Mouse (Mus musculus): ENCODE data around the gene Cep128. TPM values are rescaled to one million over a fixed set of nuclear protein-coding genes. Genes with fewer than 3 reads are reported as not detected.

Cep128 gene
- polyA plus RNA-seq, 2 experiments from 2014 or later, result 7.6 to 14.4 TPM

DNA sequence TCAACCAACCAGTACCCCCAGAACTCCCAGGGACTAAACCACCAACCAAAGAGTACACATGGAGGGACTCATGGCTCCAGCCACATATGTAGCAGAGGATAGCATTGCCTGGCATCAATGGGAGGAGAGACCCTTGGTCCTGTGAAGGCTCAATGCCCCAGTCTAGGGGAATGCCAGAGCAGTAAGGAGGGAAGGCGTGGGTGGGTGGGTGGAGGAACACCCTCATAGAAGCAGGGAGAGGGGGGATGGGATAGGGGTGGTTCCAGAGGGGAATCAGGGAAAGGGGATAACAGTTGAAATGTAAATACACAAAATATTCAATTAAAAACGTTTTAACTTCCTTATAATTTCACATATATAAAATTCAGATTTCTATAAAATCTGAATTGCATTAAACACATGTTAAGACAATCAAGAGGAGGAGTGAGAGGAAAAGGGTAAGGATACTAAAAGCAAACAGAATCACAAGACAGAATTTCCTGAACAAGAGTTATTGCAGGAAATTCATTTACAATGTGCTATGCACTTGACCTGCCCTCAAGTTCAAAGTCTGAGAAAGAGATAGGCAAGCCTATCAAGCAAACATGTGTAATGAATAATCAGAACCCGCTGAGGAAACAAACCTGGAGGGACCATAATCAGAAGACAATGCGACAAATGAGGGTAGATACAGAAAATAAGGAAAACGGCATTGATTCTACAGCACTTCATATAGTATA lies 207.2 kb downstream of the Cep128 start:
- ATAC-seq, result no peak

DNA sequence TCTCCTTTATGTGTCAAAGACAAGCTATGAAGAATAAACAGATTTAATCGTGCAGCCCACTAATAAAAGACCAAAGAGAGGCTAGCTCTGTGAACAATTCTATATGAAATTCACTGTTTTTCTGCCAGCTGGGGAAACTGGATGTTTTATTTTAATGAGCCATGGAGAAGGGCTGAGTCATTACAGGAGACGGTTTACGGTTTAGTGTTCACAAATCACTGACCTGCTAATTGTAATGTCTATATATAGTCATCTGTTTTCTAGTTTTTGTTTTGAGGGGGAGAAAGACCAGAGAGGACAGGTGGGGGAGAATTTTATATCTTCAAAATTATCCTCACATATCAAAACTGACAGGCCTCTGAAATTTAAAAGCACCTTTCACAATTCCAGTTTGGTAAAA lies 212.6 kb downstream of the Cep128 start:
- ATAC-seq, result no peak

GRCm38 (mm10) chr12:91161015-91161730 lies 223.0 kb downstream of the Cep128 start:
- no peak for ATAC-seq

DNA sequence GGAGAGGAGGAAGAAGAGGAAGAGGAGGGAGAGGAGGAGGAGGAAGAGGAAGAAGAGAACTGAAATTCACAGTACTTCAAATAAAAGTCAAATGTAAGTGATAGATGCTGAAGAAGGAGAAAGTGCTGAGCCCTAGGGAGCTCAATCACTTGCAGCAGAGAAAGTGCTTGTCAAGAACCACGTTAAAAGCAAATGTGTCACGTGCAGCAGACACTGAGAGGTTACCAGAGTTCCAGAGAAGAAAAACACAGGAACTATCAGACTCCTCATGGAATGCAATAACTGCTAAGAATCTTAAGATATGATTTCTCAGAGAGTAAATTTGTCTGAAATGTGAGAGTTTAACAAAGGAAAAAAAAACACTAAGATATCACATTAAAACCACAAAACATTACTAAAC lies 225.7 kb downstream of the Cep128 start:
- no peak for ATAC-seq

DNA sequence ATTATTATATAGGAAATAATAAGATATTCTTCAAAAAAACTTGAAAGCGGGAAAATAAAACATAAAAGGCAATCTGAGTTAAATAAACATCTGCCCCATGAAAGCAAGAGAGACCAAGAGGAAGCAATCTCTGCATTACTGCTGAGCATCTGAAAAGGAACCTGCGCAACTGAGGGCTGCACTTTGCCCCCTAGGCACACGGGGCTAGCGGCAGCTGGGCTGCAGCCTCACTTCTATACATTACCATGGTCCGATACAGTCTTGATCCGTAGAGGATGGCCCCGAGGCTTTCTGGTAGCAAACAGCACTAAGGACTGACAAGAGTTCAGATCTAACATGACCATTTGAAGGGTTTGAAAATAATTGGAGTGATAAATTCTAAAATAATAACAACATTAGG lies 230.2 kb downstream of the Cep128 start:
- no peak for ATAC-seq

- ATAC-seq, result no peak
Observed at GRCm38 (mm10) chr12:91149152-91149551, 235.1 kb downstream of the Cep128 start.

DNA sequence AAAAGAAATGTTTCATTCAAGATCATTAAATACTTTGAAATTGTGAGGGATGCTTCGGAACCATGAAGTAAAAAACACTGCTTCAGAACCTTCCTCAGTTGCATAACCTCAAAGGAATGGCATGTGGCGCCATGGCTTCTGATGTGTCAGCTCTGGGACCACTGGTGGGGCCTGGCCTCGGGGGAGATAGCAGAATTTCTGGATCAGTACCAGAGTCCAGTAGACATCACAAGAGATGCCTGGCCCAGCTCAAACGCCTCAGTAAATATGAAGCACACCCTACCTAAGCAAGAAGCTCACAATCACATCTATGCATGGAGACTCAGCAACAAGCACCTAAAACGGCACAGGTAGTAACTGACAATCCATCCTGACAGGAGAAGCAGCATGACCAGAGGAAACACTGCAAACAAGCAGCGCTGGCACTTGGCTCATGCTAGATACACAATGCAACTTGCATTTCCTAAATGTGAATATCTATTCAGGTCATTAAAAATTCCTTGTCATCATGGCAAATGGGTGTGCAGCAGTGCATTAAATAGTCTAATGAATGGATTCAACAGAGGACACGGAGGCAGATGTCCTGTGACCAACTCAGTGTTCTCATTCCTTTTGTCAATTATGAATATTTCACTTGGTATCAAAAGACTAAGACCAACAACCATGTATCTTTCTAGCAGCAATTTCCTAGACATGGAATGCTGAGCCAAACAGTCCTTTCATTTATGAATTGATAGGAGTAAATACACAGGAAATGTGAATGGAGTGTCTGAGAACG lies 249.3 kb downstream of the Cep128 start:
- no peak for ATAC-seq

DNA sequence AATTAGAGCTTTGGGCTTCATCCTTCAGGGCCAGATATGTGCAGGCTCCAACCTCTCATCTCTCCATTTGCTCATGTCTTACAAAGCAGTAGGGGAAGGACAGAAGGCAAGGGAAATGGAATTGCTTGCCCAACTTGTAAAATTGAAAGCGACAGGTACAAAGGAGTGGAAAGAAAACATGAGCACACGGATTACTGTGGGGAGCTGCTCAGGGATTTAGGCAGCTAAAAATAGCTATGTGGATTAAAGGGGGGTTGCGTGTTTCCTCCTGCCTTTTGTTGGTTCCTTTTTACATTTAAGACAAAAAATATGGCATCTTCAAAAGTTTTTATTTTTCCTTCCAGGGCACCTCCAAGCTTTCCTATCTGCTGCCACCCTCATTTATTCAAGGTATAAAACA lies 269.2 kb downstream of the Cep128 start:
- no peak for ATAC-seq

DNA sequence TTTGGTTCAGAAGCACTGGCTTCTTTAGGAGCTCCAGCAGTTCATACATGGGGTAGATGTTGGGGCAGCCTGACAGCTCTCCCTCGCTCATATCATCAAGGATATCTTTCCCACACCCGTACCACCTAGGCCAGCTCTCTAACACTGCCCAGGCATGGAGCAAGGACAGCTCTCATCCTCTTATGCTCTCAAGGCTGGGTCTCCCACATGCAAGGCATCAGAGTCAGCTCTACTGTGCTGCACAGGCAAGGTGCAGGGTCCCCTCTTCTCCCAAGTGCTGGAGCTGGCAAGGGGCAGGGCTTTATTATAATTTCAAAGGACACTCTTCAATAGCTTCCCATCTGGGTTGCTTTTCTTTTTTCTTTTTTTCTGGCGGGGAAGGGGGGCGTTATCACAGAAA lies 280.9 kb downstream of the Cep128 start:
- ATAC-seq, result no peak

DNA sequence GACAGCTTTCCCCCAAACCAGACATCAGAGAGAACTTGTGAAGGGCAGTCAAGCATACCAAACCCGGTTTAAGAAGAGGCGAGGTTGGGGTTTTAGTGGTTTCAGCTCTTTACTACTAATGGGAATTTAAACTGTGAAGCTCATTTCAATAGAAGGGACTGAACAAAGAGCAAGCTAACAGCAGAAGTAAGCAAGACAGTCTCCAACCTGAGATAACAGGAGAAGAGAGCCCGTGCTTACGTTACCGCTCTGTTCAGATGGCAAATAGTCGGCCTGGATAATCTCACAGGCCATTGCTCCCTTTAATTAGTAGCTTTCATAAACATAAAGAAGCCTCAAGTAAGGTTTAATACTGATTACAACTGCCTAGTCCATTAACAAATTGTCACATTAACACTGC lies 286.3 kb downstream of the Cep128 start:
- no peak for ATAC-seq

GRCm38 (mm10) chr12:91096197-91096596 lies 288.0 kb downstream of the Cep128 start:
- no peak for ATAC-seq

GRCm38 (mm10) chr12:91088271-91088670 lies 295.9 kb downstream of the Cep128 start:
- ATAC-seq, result peak; percentile 40

DNA sequence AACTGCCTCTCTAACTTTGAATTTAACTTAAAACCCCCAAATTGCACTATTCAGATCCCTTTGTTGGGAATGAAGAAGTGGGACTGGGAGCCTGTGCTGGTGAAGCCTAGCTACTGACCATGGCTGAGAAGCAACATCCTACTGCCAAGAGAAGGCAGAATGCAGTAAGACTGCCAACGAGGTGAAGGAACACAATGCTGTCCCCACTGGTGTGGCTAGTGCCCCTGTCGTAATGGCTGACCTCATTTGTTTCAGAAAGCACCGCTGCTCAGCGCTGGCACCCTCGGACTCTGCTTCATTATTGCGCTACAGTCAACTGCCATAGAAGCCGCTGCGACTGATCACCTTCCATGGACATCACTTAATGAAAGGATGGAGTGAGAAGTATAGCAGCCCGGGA lies 298.2 kb downstream of the Cep128 start:
- no peak for ATAC-seq

DNA sequence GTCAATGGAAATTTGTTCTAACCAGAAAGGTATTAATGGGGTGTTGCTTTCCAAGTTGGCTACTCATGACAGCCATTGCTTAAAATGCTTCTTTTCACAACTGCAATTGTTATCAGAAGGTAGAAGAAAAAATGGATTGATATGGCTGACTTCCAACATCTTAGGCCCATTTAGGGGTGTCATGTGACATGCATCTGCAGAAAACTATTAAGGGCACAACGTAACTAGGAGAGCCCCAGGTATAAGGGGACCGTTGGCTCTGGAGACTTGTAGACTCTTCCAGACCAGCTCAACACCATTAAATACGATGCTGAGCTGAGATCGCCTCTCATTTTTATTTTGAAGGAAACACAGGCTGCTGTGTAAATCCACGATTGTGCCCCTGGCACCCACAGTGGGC lies 308.6 kb downstream of the Cep128 start:
- no peak for ATAC-seq

- ATAC-seq, result no peak
Observed at GRCm38 (mm10) chr12:91070551-91071045, 313.6 kb downstream of the Cep128 start.

- no peak for ATAC-seq
Observed at GRCm38 (mm10) chr12:91067083-91067441, 317.1 kb downstream of the Cep128 start.

GRCm38 (mm10) chr12:91066286-91067082 lies 317.7 kb downstream of the Cep128 start:
- ATAC-seq, result no peak

DNA sequence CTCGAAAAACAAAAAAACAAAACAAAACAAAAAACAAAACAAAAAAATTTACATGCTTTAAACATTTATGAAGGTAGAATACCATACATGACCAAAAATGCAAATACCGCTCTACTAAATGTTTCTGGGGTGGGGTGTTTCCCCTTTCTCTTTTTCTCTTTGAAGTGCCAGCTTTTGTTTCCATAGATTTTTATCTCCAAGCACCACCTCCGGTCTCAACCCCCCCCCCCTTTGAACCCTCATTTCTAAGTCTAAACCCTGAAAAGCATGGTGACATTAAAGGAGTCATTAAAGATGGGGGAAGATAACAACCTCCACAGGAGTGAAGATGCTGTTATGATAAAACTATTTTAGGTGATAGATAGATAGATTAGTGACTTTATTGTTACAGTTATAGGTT lies 318.8 kb downstream of the Cep128 start:
- ATAC-seq, result peak; percentile 95

GRCm38 (mm10) chr12:91064368-91064999 lies 319.7 kb downstream of the Cep128 start:
- ATAC-seq, result no peak

- ATAC-seq, result no peak
Observed at GRCm38 (mm10) chr12:91063337-91064015, 320.7 kb downstream of the Cep128 start.

DNA sequence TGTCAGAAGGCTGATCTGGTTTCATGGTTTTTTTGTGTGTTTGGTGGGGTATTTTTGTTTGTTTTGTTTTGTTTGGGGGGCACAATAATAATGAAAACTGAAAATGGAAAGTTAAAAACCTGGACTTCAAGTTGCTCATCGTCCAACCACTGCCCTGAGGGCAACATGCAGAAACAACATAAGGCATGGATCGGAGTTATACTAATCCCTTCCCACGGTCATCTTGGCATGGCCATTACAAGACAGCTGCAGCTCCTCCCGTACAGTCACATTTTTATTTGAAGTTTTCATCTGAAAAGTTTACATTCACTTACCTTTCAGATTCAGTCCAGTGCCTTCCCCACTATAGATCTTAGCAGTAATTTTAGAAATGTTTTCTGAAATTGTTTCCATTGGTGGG lies 321.5 kb downstream of the Cep128 start:
- no peak for ATAC-seq
